Mouse (Mus musculus): ENCODE results near the gene Eef1a1.

- TF ChIP-seq CTCF (IDR thresholded peaks at IDR 0.05; ENCODE audit: low read depth) (peak; percentile 59; the same call in 1 of the 2 replicates), EP300 (IDR thresholded peaks at IDR 0.05; ENCODE audit: low read depth) (no peak; the same call in 1 of the 2 replicates)
Observed at GRCm38 (mm10) chr9:78477021-78477551, 11.9 kb downstream of the Eef1a1 start.
